Mouse (Mus musculus) embryonic facial prominence, embryonic 12.5 days (tissue): ENCODE measurements around the gene Ttf1. TPM values are rescaled to one million over a fixed set of nuclear protein-coding genes. Genes with fewer than 3 reads are reported as not detected.

Experiments used
- ATAC-seq: fragments of 200-750 bp; cut with Nextera tagmentation; 2 replicates; pipeline ENCODE4 v1.8.0; 2017; ENCODE audit not compliant: insufficient number of reproducible peaks, insufficient read depth, low FRiP score, low TSS enrichment
- H3K27ac ChIP-seq: fragments of 300-500 bp; sonication (generic); 2 replicates; pipeline ENCODE4 v1.5.1; 2016; ENCODE audit warnings: mild to moderate bottlenecking
- H3K27me3 ChIP-seq: fragments of 300-500 bp; sonication (generic); 2 replicates; pipeline ENCODE4 v1.6.1; 2016; ENCODE audit warnings: mild to moderate bottlenecking, moderate library complexity
- H3K36me3 ChIP-seq: fragments of 300-500 bp; sonication (generic); 2 replicates; pipeline ENCODE4 v1.6.1; 2016; ENCODE audit warnings: mild to moderate bottlenecking
- H3K4me1 ChIP-seq: fragments of 300-500 bp; sonication (generic); 2 replicates; pipeline ENCODE4 v1.6.1; 2016
- H3K4me2 ChIP-seq: fragments of 300-500 bp; sonication (generic); replicated peaks from 2 replicates; pipeline ENCODE4 v1.6.1; 2016; ENCODE audit warnings: mild to moderate bottlenecking, moderate library complexity
- H3K4me3 ChIP-seq: fragments of 300-500 bp; sonication (generic); 2 replicates; pipeline ENCODE4 v1.5.1; 2016; ENCODE audit warnings: mild to moderate bottlenecking
- H3K9ac ChIP-seq: fragments of 300-500 bp; sonication (generic); 2 replicates; pipeline ENCODE4 v1.6.1; 2016; ENCODE audit warnings: mild to moderate bottlenecking, moderate library complexity
- H3K9me3 ChIP-seq: fragments of 300-500 bp; sonication (generic); 2 replicates; pipeline ENCODE4 v1.6.1; 2016; ENCODE audit warnings: mild to moderate bottlenecking, moderate library complexity
- WGBS: fragments of 180-500 bp; shearing (Covaris S2); methylation state at CpG from one replicate; pipeline ENCODE4 v1.1.7; 2016; 5-methylcytosine and 5-hydroxymethylcytosine counted together
- polyA plus RNA-seq: library from polyadenylated mRNA; unstranded; fragments of >200 nt; fragmentation: Nextera tagmentation; extraction: Ambion mirVana; gene quantifications from 2 replicates; pipeline ENCODE4 v1.2.1, GENCODE M21; 2016

The Ttf1 gene
- 11.4 and 12.4 TPM in 2 replicates for polyA plus RNA-seq

DNA sequence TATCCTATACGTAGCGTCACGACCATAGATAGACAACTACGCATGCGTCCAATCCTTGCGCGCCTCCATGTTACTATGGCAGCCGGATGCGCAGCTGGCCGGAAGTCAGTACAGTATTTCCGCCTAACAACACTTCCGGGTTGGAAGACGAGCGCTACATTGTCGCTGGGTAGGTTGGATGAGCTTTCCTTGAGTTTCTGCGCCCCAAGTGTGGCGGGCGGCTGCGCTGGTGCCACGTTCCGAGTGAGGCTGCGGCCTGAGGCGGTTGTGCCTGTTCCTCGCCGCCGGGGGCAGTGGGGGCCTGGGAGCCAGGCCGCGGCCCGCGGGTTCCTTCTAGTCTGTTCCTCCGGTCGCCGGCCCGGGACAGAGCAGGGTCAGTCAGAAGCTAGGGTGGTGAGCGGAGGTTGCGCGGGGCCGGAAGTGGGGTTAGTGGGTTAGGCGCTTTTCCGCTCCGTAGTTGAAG, at the start of gene Ttf1:
TSS of gene Ttf1 (plus strand) at position 128 of the 463 bp plus-strand sequence.
- WGBS: under 1% methylated on average over 41 of the region's 41 CpGs
- no peaks in the 10 kb centered on the region for H3K9me3 ChIP-seq
- peak; percentile 94 for ATAC-seq
- 0 out of 2 replicates have a peak, but pooled peaks cover 6% of the 10 kb centered on the region for H3K36me3 ChIP-seq
- H3K27ac ChIP-seq: peak within 1 kb of the TSS; percentile 96
- peak within 1 kb of the TSS; percentile 71 for H3K4me2 ChIP-seq
- peaks cover 10% of the 10 kb centered on the region for H3K27me3 ChIP-seq
- H3K4me1 ChIP-seq: peaks cover 10% of the 10 kb centered on the region; the same call in 1 of the 2 replicates
- H3K4me3 ChIP-seq: peak within 1 kb of the TSS; percentile 96
- peak within 1 kb of the TSS; percentile 78 for H3K9ac ChIP-seq

DNA sequence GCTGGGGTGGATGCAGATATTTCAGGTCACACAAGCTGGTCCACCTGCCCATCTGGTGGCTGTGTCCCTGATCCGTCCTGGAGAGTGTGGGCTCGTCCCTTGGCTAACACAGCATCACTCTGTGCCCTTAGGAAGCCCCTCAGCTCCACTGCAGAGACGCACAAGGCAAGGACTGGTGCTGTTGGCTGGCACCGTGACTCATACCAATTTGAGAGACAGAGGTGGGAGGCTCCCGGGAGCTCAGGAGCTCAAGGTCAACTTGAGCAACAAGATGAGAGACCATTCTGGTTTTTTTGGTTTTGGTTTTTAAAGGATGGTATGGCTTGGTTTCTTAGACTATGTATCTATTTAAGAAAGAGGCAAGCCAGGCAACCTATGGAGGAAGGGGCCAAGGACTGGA, 47.5 kb upstream of the Ttf1 start:
- ATAC-seq: no peak
- H3K27me3 ChIP-seq: peaks cover 24% of the 10 kb centered on the region
- H3K36me3 ChIP-seq: no peaks in the 10 kb centered on the region
- 79% methylated on average over 5 of the region's 5 CpGs for WGBS
- H3K9ac ChIP-seq: no peak overlapping the region
- no peak overlapping the region for H3K4me2 ChIP-seq
- no peaks in the 10 kb centered on the region for H3K9me3 ChIP-seq
- H3K27ac ChIP-seq: no peak overlapping the region
- no peaks in the 10 kb centered on the region for H3K4me1 ChIP-seq
- no peak overlapping the region for H3K4me3 ChIP-seq

DNA sequence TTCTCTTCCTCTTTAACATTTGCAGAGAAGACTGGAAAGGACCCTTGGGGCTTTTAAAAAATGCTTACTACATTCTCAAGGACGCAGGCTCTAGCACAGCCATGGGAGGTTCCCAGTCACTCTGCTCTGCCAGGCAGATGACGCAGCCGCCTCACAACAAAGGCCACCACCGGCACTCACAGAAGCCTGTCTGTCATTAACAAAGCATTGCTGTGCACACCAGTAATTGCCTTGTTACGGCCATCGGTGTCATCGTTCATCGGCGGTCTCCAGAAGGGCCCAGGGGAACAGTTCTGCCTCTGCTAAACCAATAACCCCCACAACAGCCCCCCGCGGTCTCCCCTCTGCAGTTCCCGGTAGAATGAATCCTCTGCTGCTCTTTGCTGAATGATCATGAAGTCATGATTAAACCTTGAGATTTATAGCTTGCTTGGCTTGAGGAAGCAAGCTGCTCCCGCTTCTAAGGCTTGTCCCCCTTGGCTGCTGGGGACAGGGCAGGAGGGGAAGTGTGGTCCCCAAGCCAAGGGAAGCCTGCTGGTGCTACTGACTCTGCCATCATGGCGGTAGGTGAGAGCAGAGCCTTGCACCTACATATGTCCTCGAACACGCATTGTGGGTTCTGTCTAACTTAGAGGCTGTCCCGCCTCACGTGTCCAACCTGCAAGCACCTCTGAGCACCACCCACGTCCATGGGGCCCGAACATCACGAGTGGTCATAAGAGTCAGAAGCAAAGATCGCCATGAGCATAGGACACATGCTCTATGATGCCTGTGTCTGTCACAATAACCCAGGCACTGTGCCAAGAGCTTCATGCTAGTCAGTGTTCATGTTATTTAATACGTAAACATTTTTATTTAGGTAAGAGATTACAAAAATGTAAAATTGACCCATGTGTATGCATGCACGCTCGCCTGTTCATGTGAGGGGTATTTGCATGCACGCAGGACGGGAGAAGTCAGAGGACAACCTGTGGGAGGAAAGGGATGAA, 43.2 kb upstream of the Ttf1 start:
- H3K4me1 ChIP-seq: no peaks in the 10 kb centered on the region
- H3K4me2 ChIP-seq: peak overlapping the region; percentile 20; the same call in 1 of the 2 replicates
- H3K27me3 ChIP-seq: peaks cover 10% of the 10 kb centered on the region; the same call in 1 of the 2 replicates
- no peak overlapping the region for H3K9ac ChIP-seq
- H3K27ac ChIP-seq: no peak overlapping the region
- H3K9me3 ChIP-seq: no peaks in the 10 kb centered on the region
- no peak overlapping the region for H3K4me3 ChIP-seq
- no peaks in the 10 kb centered on the region for H3K36me3 ChIP-seq
- WGBS: 50% methylated on average over 27 of the region's 27 CpGs
- ATAC-seq: no peak

DNA sequence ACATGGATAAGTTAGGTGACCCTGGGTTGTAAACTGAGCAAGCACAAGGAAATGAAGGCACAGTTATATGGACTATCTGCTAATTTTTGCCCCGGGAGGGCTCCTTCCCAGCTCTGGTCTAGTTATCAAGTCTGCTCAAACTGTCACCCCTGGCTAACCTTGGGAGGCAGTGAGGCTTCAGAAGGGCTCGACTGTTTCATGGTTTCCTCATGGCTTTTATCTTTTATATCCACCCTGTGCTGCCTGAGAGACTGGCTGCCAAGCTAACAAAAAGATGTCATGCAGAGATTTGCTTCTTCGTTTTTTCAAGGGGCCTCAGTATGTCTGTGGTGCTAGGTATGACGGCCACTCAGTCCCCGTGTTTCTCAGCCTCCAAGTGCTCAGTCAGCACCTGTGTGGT, 41.4 kb upstream of the Ttf1 start:
- H3K4me1 ChIP-seq: no peaks in the 10 kb centered on the region
- no peaks in the 10 kb centered on the region for H3K9me3 ChIP-seq
- WGBS: 66% methylated on average over 5 of the region's 5 CpGs
- H3K27me3 ChIP-seq: peaks cover 5% of the 10 kb centered on the region; the same call in 1 of the 2 replicates
- no peak overlapping the region for H3K4me3 ChIP-seq
- ATAC-seq: no peak
- H3K9ac ChIP-seq: no peak overlapping the region
- H3K36me3 ChIP-seq: no peaks in the 10 kb centered on the region
- H3K27ac ChIP-seq: no peak overlapping the region
- H3K4me2 ChIP-seq: no peak overlapping the region

DNA sequence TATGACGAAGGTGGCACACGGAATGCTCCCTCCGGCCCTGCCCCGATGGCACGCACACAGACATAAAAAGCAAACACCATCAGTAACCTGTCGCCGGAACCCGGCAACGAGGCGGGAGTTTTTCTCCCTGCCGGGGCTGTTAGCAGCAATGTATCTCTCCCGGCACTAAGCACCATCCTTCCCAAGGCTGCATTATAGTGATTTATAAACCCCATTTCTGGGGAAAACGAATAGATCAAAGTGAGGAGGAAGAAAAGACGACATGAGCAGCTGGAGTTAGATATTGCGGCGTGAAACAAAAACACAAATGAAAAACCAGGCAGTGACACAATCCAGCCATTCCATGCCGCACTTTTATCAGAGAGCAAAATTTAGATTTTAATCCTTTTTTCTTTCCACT, 39.0 kb upstream of the Ttf1 start:
- ATAC-seq: no peak
- no peaks in the 10 kb centered on the region for H3K9me3 ChIP-seq
- 74% methylated on average over 17 of the region's 17 CpGs for WGBS
- H3K36me3 ChIP-seq: no peaks in the 10 kb centered on the region
- no peak overlapping the region for H3K4me2 ChIP-seq
- no peak overlapping the region for H3K27ac ChIP-seq
- H3K4me1 ChIP-seq: no peaks in the 10 kb centered on the region
- H3K4me3 ChIP-seq: no peak overlapping the region
- H3K27me3 ChIP-seq: peaks cover 5% of the 10 kb centered on the region; the same call in 1 of the 2 replicates
- H3K9ac ChIP-seq: no peak overlapping the region

DNA sequence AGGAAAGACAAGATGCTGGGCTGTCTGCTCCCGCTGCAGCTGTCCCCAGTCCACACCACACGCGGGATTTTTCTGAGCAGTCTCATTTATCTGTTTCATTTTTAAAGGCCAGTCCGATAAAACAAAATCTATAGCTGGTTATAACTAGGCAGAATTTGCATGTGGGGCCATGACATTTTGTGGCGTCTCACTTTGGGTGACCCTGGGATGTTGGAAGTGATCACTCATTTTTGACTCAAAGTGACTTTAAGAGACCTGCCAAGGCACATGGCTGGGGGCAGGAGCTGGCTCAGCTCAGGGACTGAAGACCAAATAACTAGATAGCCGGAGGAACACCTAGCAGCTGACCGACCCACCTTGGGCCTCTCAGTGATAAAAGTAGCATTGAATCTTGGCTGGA, 37.1 kb upstream of the Ttf1 start:
- H3K36me3 ChIP-seq: no peaks in the 10 kb centered on the region
- no peak overlapping the region for H3K4me3 ChIP-seq
- ATAC-seq: no peak
- no peak overlapping the region for H3K9ac ChIP-seq
- H3K27ac ChIP-seq: no peak overlapping the region
- no peaks in the 10 kb centered on the region for H3K27me3 ChIP-seq
- 93% methylated on average over 7 of the region's 7 CpGs for WGBS
- H3K4me1 ChIP-seq: no peaks in the 10 kb centered on the region
- no peaks in the 10 kb centered on the region for H3K9me3 ChIP-seq
- no peak overlapping the region for H3K4me2 ChIP-seq

DNA sequence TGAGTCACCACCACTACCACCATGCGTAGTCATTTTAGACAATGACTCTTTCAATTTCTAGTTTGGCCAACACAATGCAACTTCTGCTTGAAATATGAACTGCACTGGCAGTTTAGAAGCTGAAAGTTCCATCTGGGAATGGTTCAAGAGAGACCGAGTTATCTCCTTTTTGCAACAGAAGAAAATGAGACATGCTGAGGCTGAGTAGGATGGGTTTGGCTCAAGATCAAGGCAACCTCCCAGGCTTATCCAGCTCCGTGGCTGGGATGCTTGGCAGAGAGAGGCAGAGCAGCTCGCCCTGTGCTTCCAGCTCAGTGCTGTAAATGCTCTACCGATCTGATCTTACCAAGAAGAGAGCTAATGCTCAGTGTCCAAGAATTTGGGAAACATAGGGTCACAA, 34.8 kb upstream of the Ttf1 start:
- H3K27ac ChIP-seq: no peak overlapping the region
- no peaks in the 10 kb centered on the region for H3K36me3 ChIP-seq
- no peak overlapping the region for H3K4me3 ChIP-seq
- H3K9ac ChIP-seq: no peak overlapping the region
- H3K27me3 ChIP-seq: no peaks in the 10 kb centered on the region
- 88% methylated on average over 5 of the region's 5 CpGs for WGBS
- no peaks in the 10 kb centered on the region for H3K9me3 ChIP-seq
- ATAC-seq: no peak
- H3K4me2 ChIP-seq: no peak overlapping the region
- H3K4me1 ChIP-seq: peaks cover 7% of the 10 kb centered on the region

DNA sequence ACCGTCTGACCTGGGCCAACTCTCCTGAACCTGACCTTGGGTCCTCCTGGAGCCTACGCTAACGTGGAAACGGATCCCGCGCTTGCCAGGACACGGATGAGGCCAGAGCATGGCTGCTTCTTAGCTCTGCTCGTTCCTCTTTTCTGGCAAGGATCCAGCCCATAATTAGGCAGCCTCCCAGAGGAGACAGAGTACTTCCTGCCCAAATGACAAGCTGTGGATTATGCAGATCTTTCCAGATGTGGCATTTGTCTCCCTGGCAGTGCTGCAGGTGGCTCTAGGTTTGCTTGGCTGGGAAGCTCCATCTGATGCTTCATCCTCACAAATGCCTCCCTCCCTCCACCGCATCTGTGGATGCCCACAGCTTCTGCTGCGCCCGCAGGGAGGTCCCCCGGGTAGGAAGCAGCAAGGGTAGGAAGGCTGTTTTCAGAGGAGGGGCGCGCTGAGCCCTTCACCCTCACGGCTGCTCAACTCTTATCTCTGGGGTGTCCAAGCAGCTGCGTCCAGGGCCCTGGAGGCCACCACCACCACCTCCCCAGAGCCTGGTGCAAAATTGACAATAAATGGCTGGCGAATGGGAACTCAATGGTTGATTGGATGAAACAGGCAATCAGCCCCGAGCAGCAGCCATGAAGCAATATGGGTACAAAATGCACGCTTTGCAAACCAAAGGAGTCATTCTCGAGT, 29.9 kb upstream of the Ttf1 start:
- no peak overlapping the region for H3K27ac ChIP-seq
- H3K9me3 ChIP-seq: no peaks in the 10 kb centered on the region
- 0 out of 2 replicates have a peak, but pooled peaks have one; percentile 15 for ATAC-seq
- H3K9ac ChIP-seq: no peak overlapping the region
- no peak overlapping the region for H3K4me2 ChIP-seq
- H3K4me3 ChIP-seq: no peak overlapping the region
- no peaks in the 10 kb centered on the region for H3K36me3 ChIP-seq
- WGBS: 46% methylated on average over 20 of the region's 20 CpGs
- peaks cover 12% of the 10 kb centered on the region for H3K27me3 ChIP-seq
- H3K4me1 ChIP-seq: peaks cover 9% of the 10 kb centered on the region

DNA sequence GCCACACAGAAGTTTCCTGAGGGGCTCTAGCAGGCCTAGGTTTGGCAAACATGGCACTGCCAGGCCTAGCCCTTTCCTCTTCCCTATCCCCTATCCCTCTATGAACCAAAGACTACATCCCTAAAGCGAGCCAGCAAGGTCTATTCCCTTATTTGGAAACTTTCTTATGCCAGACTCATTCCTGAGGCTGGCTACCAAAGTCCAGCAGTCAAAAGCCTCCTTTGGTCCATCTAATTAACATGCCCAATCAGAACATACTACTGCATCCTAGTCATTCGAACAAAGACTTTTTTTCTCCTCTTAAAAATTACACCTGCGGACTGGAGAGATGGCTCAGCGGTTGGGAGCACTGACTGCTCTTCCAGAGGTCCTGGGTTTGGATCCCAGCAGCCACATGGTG, 28.1 kb upstream of the Ttf1 start:
- no peak overlapping the region for H3K9ac ChIP-seq
- H3K4me2 ChIP-seq: no peak overlapping the region
- H3K9me3 ChIP-seq: no peaks in the 10 kb centered on the region
- WGBS: 81% methylated on average over 4 of the region's 4 CpGs
- H3K4me1 ChIP-seq: peaks cover 9% of the 10 kb centered on the region
- H3K27ac ChIP-seq: no peak overlapping the region
- H3K36me3 ChIP-seq: no peaks in the 10 kb centered on the region
- no peak for ATAC-seq
- peaks cover 17% of the 10 kb centered on the region for H3K27me3 ChIP-seq
- no peak overlapping the region for H3K4me3 ChIP-seq

DNA sequence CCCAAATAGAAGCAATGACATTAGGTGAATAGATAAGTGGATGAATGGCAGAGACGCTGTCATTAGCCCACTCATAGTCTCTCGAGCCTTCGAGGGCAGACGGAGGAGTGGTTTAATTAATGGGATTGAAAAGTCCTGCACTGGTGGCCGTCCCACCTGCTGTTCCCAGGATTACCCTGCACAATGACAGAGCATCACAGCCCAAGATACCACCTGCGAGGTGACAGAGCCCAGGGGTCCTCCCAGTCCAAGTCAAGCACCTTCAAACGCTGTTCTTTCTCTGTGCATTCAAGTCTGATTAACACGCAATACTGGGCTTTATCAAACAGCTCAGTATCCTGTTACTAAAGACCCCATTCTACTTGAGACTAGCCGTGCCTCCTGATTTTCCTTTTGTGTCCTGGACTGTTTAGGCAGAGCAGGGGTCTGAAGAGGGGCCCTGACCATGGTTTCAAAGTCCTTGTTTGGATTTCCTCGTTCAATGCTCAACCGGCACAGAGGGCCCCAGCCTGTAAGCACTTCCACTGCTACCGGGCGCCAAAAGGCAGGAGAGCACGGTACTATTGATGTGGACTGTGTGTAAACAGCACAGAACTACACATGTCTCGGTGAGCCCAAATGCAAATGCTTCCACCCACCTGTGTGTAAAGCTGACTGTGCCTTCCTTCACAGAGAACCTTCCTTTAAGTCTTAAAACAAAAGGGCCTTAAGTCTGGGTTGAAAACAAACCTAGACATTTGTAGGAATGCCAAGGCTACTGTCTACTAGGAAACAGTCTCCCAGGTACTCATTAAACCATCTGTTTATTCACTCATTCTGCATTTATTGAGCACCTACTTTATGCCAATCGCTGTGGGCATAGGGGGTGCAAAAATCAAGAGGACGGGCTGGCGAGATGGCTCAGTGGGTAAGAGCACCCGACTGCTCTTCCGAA, 25.3 kb upstream of the Ttf1 start:
- Histone ChIP-seq H3K9me3 (no peaks in the 10 kb centered on the region), H3K4me3 (no peak overlapping the region), H3K36me3 (no peaks in the 10 kb centered on the region), H3K4me2 (no peak overlapping the region), H3K9ac (no peak overlapping the region), H3K4me1 (peaks cover 6% of the 10 kb centered on the region), H3K27ac (no peak overlapping the region), H3K27me3 (peaks cover 38% of the 10 kb centered on the region)
- 46% methylated on average over 20 of the region's 20 CpGs for WGBS
- ATAC-seq: no peak

DNA sequence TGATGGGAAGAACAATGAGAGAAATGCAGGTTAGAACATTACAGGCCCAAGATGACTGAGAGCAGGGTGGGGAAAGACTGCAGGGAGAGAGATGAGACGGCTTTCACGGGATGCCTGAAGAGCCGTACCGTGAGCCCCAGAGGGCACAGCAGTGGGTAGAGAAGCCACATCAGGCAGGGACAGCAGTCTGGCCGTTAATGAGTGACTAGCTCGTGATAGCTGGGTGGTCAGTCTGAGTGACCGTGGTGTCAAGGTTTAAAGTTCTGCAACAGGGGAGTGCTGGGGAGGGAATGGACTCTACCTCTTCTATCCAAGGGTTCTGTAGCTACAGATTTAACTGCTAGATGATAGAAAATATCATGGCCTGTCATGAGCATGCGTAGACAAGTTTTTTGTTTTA, 24.4 kb upstream of the Ttf1 start:
- H3K4me2 ChIP-seq: no peak overlapping the region
- H3K27me3 ChIP-seq: peaks cover 47% of the 10 kb centered on the region

More for the DNA sequence above, 24.4 kb upstream of the Ttf1 start:
- Histone ChIP-seq H3K36me3 (no peaks in the 10 kb centered on the region), H3K9me3 (no peaks in the 10 kb centered on the region), H3K4me3 (no peak overlapping the region), H3K9ac (no peak overlapping the region), H3K4me1 (no peaks in the 10 kb centered on the region), H3K27ac (no peak overlapping the region)
- WGBS: 56% methylated on average over 8 of the region's 8 CpGs
- no peak for ATAC-seq
